ENCODE assay signal across 1 mouse cellular context in the genomic region with DNA sequence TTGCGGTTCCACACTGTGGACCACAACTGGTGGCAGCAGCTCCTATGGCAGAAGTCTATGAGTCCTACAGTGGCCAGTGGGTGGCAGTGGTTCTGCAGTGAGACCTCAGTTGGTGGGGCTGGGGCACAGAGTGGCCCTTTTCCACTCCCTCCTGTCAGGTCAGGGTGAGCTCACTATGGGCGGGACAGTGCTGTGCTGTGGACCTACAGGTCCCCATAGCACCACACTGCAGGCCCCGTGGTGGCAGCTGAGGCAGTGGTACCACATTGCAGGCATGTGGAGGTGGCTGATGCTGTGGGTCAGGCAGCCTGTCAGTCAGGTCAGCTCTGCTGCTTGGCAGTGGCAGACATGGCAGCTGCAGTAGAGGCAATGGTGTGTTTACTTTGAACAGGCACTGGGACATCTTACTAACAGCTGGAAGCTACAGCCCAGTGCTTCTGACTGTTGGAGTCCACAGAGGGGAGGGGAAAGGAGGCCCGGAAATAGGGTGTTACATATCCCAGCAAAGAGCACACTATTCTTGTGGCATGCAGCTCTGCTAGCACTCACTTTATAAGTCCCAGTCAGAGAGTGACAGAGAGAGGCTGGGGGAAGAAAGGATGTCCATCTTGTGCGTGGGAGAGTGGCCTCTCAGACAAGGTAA.
TF ChIP-seq lines count a peak whose summit lies in the region.

No protein-coding gene starts in this region.

TF ChIP-seq in MEL, 35 proteins besides CTCF, POLR2A, EP300 and RAD21:
- 0 out of 2 replicates have a peak, but pooled peaks have one; percentile 8 for TF ChIP-seq SMC3 (IDR thresholded peaks at IDR 0.05; ENCODE audit: low read depth, low read length)
- TF ChIP-seq ZNF384 (IDR thresholded peaks at IDR 0.05; ENCODE audit: low read depth, low read length) = no peak
TF ChIP-seq in MEL: peak in this region for 1.
